ENCODE assay signal across 9 mouse cellular contexts in genomic region chr19:16358905-16359304, GRCm38 (mm10).
DNase-seq lines count a peak whose midpoint lies in the region; ATAC-seq and TF ChIP-seq lines count a peak whose summit lies in the region.
"Had no signal": no experiment of that assay in that cellular context is flagged by ENCODE, and none has a peak within 500 bp of the region (broad histone marks: within the 10 kb centered on the region; RNA-seq: fewer than 3 reads in every experiment).

No protein-coding gene starts in this region.

- H3K9ac ChIP-seq in hindbrain, embryonic 11.5 days (ENCODE audit: low read depth, low read length): no peak overlapping the region
- no peak overlapping the region for H3K9ac ChIP-seq in hindbrain, embryonic 16.5 days (ENCODE audit: low read depth, low read length)
- H3K9ac ChIP-seq: embryonic facial prominence, embryonic 12.5 days had no signal

- H3K4me3 ChIP-seq in hindbrain, embryonic 11.5 days (ENCODE audit: low read depth, low read length): no peak overlapping the region
- no peak overlapping the region for H3K4me3 ChIP-seq in hindbrain, embryonic 16.5 days (ENCODE audit: low read length)
- H3K4me3 ChIP-seq in thymus, adult 2 months (ENCODE audit: control insufficient read depth, insufficient read depth, low read length): no peak overlapping the region
- H3K4me3 ChIP-seq: embryonic facial prominence, embryonic 12.5 days had no signal

- no peaks in the 10 kb centered on the region for H3K36me3 ChIP-seq in hindbrain, embryonic 11.5 days (ENCODE audit: control insufficient read depth, insufficient read depth, low read length)
- H3K36me3 ChIP-seq in hindbrain, embryonic 16.5 days (ENCODE audit: control insufficient read depth, insufficient read depth, low read length): 0 out of 2 replicates have a peak, but pooled peaks cover 3% of the 10 kb centered on the region
- no peaks in the 10 kb centered on the region for H3K36me3 ChIP-seq in thymus, adult 2 months (ENCODE audit: control insufficient read depth, insufficient read depth, low read length)
- 0 out of 2 replicates have a peak, but pooled peaks cover 4% of the 10 kb centered on the region for H3K36me3 ChIP-seq in splenic B cell, adult 2 months (ENCODE audit: control insufficient read depth, insufficient read depth, low read length, poor library complexity, severe bottlenecking)

- no peaks in the 10 kb centered on the region for H3K27me3 ChIP-seq in hindbrain, embryonic 11.5 days (ENCODE audit: control insufficient read depth, insufficient read depth, low read length)
- H3K27me3 ChIP-seq in hindbrain, embryonic 16.5 days (replicated peaks; ENCODE audit: control insufficient read depth, insufficient read depth, low read length): no peaks in the 10 kb centered on the region
- H3K27me3 ChIP-seq in thymus, adult 2 months (ENCODE audit: control insufficient read depth, insufficient read depth, low read length): no peaks in the 10 kb centered on the region
- no peaks in the 10 kb centered on the region for H3K27me3 ChIP-seq in splenic B cell, adult 2 months (ENCODE audit: control insufficient read depth, insufficient read depth, low read length, poor library complexity, severe bottlenecking)
- H3K27me3 ChIP-seq: embryonic facial prominence, embryonic 12.5 days had no signal

- no peak overlapping the region for H3K4me2 ChIP-seq in hindbrain, embryonic 11.5 days (replicated peaks; ENCODE audit: low read depth, low read length)
- no peak overlapping the region for H3K4me2 ChIP-seq in hindbrain, embryonic 16.5 days (ENCODE audit: low read length)
- H3K4me2 ChIP-seq: embryonic facial prominence, embryonic 12.5 days had no signal

- TF ChIP-seq POLR2A in thymus, adult 2 months (IDR thresholded peaks at IDR 0.05; ENCODE audit: control insufficient read depth, extremely low read depth, insufficient read depth, low read length, poor library complexity): no peak
- no peak for TF ChIP-seq POLR2A in brain, embryonic 14.5 days (IDR thresholded peaks at IDR 0.05; ENCODE audit: borderline replicate concordance, extremely low read depth, insufficient read depth, insufficient read length, poor library complexity, severe bottlenecking)

- peak; percentile 31 for DNase-seq in hindbrain, embryonic 11.5 days (ENCODE audit: low spot score)
- DNase-seq in thymus, postnatal 25 days: peak; percentile 24
- no peak for DNase-seq in thymus, adult 2 months
- DNase-seq in brain, embryonic 14.5 days (ENCODE audit: low read depth): peak; percentile 63
- DNase-seq in kidney, postnatal 14 days: peak; percentile 62
- DNase-seq in splenic B cell, adult 2 months (ENCODE audit: low read depth, low spot score): peak; percentile 20
- DNase-seq in c-Kit-positive CD71-positive TER-119-positive erythroid progenitor cells, embryonic 14.5 days (ENCODE audit: low spot score): no peak

- no peak for TF ChIP-seq CTCF in thymus, adult 2 months (IDR thresholded peaks at IDR 0.05; ENCODE audit: borderline replicate concordance, control insufficient read depth, extremely low read depth, insufficient read depth, low read length, poor library complexity)
- peak; percentile 63; the same call in 1 of the 2 replicates for TF ChIP-seq CTCF in brain, embryonic 14.5 days (IDR thresholded peaks at IDR 0.05; ENCODE audit: borderline replicate concordance, extremely low read depth, insufficient read depth, insufficient read length)

- no peak for ATAC-seq in hindbrain, embryonic 11.5 days (ENCODE audit: low FRiP score)
- ATAC-seq in hindbrain, embryonic 16.5 days: no peak

- no peak overlapping the region for H3K27ac ChIP-seq in hindbrain, embryonic 11.5 days (ENCODE audit: low read depth, low read length)
- no peak overlapping the region for H3K27ac ChIP-seq in hindbrain, embryonic 16.5 days (ENCODE audit: low read depth, low read length)
- no peak overlapping the region for H3K27ac ChIP-seq in thymus, adult 2 months (ENCODE audit: control insufficient read depth, insufficient read depth, low read length)
- H3K27ac ChIP-seq: embryonic facial prominence, embryonic 12.5 days had no signal

- WGBS in hindbrain, embryonic 11.5 days: 74% methylated on average over 5 of the region's 5 CpGs
- WGBS in hindbrain, embryonic 16.5 days: 68% methylated on average over 5 of the region's 5 CpGs
- WGBS in thymus, adult 2 months: 79% methylated on average over 5 of the region's 5 CpGs

- no peaks in the 10 kb centered on the region for H3K9me3 ChIP-seq in hindbrain, embryonic 11.5 days (ENCODE audit: control insufficient read depth, low read length)
- H3K9me3 ChIP-seq in hindbrain, embryonic 16.5 days (ENCODE audit: control insufficient read depth, low read length): no peaks in the 10 kb centered on the region
- H3K9me3 ChIP-seq: embryonic facial prominence, embryonic 12.5 days had no signal

- H3K4me1 ChIP-seq in hindbrain, embryonic 11.5 days (replicated peaks; ENCODE audit: control insufficient read depth, insufficient read depth, low read length): no peaks in the 10 kb centered on the region
- H3K4me1 ChIP-seq in hindbrain, embryonic 16.5 days (ENCODE audit: control insufficient read depth, insufficient read depth, low read depth, low read length): peaks cover 7% of the 10 kb centered on the region; the same call in 1 of the 2 replicates
- H3K4me1 ChIP-seq in thymus, adult 2 months (replicated peaks; ENCODE audit: control insufficient read depth, insufficient read depth, low read length): peaks cover 5% of the 10 kb centered on the region; the same call in 1 of the 2 replicates
- H3K4me1 ChIP-seq: embryonic facial prominence, embryonic 12.5 days had no signal

Comparison
In these comparisons a context has a peak if more than half of its experiments do, and no peak if none do; other contexts are left out.
1. DNase-seq: peak in hindbrain, embryonic 11.5 days (single experiment), thymus, postnatal 25 days (single experiment), brain, embryonic 14.5 days (single experiment), kidney, postnatal 14 days (single experiment) and splenic B cell, adult 2 months (single experiment); none in thymus, adult 2 months (single experiment) and c-Kit-positive CD71-positive TER-119-positive erythroid progenitor cells, embryonic 14.5 days (single experiment).